Mouse (Mus musculus) stomach, postnatal 0 days (tissue): ENCODE data around the gene Clec12b.

Experiments used
- CTCF ChIP-seq: IDR thresholded peaks from 2 replicates; pipeline ENCODE4 v1.5.1; 2016; ENCODE audit warnings: antibody characterized with exemption, low read depth, mild to moderate bottlenecking, moderate library complexity
- EP300 ChIP-seq: optimal IDR thresholded peaks from 2 replicates; pipeline ENCODE3; 2016; ENCODE audit warnings: antibody characterized with exemption

GRCm38 (mm10) chr6:129381736-129382135 is 3.9 kb downstream of the Clec12b start:
- TF ChIP-seq CTCF (no peak), EP300 (no peak)
